Mouse (Mus musculus) limb, embryonic 14.5 days (tissue): ENCODE results near the gene Plekha3. TPM values are rescaled to one million over a fixed set of nuclear protein-coding genes. Genes with fewer than 3 reads are reported as not detected.

ENCODE experiments used
- ATAC-seq: fragments of 200-750 bp; cut with Nextera tagmentation; 2 replicates; pipeline ENCODE4 v1.8.0; 2017; ENCODE audit warnings: low read depth, moderate number of reproducible peaks, moderate TSS enrichment; ENCODE audit not compliant: low FRiP score
- DNase-seq: peaks from one replicate; pipeline ENCODE4 v3.0.0-alpha.2; 2015; ENCODE audit warnings: low spot score
- H3K27ac ChIP-seq: fragments of 300-500 bp; sonication (generic); replicated peaks from 2 replicates; pipeline ENCODE4 v1.5.1; 2014; ENCODE audit warnings: low read depth, mild to moderate bottlenecking, low read length, moderate library complexity, mixed read lengths
- H3K27me3 ChIP-seq: fragments of 300-500 bp; sonication (generic); 2 replicates; pipeline ENCODE4 v1.6.1; 2014; ENCODE audit warnings: low read length, mixed read lengths; ENCODE audit not compliant: control insufficient read depth, insufficient read depth
- H3K36me3 ChIP-seq: fragments of 300-500 bp; sonication (generic); 2 replicates; pipeline ENCODE4 v1.6.1; 2014; ENCODE audit warnings: mild to moderate bottlenecking, low read length, moderate library complexity, mixed read lengths; ENCODE audit not compliant: control insufficient read depth, insufficient read depth
- H3K4me1 ChIP-seq: fragments of 300-500 bp; sonication (generic); 2 replicates; pipeline ENCODE4 v1.6.1; 2014; ENCODE audit warnings: antibody characterized with exemption, low read length, mixed read lengths; ENCODE audit not compliant: control insufficient read depth, insufficient read depth
- H3K4me2 ChIP-seq: fragments of 300-500 bp; sonication (generic); replicated peaks from 2 replicates; pipeline ENCODE4 v1.6.1; 2014; ENCODE audit warnings: low read depth, mild to moderate bottlenecking, low read length, moderate library complexity; ENCODE audit not compliant: severe bottlenecking
- H3K4me3 ChIP-seq: fragments of 300-500 bp; sonication (generic); replicated peaks from 2 replicates; pipeline ENCODE4 v1.5.1; 2014; ENCODE audit warnings: low read length
- H3K9ac ChIP-seq: fragments of 300-500 bp; sonication (generic); 2 replicates; pipeline ENCODE4 v1.6.1; 2014; ENCODE audit warnings: mild to moderate bottlenecking, low read depth, low read length, moderate library complexity; ENCODE audit not compliant: severe bottlenecking
- H3K9me3 ChIP-seq: fragments of 300-500 bp; sonication (generic); 2 replicates; pipeline ENCODE4 v1.6.1; 2016; ENCODE audit warnings: low read length; ENCODE audit not compliant: control insufficient read depth
- POLR2A ChIP-seq: fragments of 200-500 bp; IDR thresholded peaks from 2 replicates; pipeline ENCODE4 v1.8.0; 2012; ENCODE audit warnings: inconsistent platforms, mild to moderate bottlenecking, moderate library complexity, borderline replicate concordance; ENCODE audit not compliant: insufficient read depth, insufficient read length; ENCODE audit errors: extremely low read depth
- WGBS: fragments of 180-500 bp; shearing (Covaris S2); extraction: QIAGEN DNeasy Blood & Tissue Kit; methylation state at CpG from one replicate; pipeline ENCODE4 v1.1.7; 2014; 5-methylcytosine and 5-hydroxymethylcytosine counted together
- polyA plus RNA-seq, 2 experiments: library from polyadenylated mRNA; depleted of rRNA in 1 of 2; stranded (reverse) in 1 of 2; unstranded in 1 of 2; fragments of >200 nt; fragmentation: Nextera tagmentation in 1 of 2; extraction: Ambion mirVana in 1 of 2; gene quantifications; 2 replicates each; pipeline versions ENCODE4 v1.2.1 to v1.2.3; 2012 to 2014

Gene Plekha3
- polyA plus RNA-seq, 2 experiments = 14.5 to 17.8 TPM

DNA sequence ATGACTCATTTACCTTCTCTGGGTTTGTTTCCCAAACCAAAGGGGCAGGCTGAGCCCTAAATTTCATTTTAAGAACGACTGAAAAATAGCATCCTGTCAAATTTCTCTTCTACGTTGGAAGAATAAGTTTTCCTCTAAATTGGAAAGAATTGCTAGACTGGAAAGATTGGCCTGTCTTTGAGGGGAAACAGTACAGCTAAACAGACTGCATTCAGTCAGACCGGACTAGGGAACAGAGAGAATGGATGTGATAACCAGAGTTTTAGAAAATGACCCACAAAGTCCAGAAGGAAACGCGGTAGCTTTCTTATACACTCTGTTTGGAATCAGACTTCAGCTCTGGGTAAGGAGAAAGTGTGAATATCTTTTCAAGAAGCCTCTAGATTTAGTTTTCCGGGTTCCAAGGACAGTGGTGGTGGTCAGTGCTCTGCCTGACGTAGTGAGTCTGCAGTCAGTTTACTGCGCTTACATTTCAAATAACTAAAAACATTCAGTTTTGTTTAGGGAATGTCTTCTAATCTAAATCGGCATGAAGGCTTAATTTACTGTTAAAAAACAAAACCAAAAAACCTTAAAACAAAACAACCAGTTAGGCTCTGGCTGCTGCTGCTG, 2.8 kb upstream of the Plekha3 start:
- peak overlapping the region; percentile 67 for H3K9ac ChIP-seq
- 19% methylated on average over 9 of the region's 9 CpGs for WGBS
- peak overlapping the region; percentile 43 for H3K4me3 ChIP-seq
- peaks cover 16% of the 10 kb centered on the region for H3K36me3 ChIP-seq
- peaks cover 19% of the 10 kb centered on the region for H3K4me1 ChIP-seq
- H3K4me2 ChIP-seq = peak overlapping the region; percentile 53
- ATAC-seq (no peak), DNase-seq (no peak)
- H3K27ac ChIP-seq = peak overlapping the region; percentile 75
- TF ChIP-seq POLR2A = no peak
- H3K27me3 ChIP-seq = no peaks in the 10 kb centered on the region
- no peaks in the 10 kb centered on the region for H3K9me3 ChIP-seq

DNA sequence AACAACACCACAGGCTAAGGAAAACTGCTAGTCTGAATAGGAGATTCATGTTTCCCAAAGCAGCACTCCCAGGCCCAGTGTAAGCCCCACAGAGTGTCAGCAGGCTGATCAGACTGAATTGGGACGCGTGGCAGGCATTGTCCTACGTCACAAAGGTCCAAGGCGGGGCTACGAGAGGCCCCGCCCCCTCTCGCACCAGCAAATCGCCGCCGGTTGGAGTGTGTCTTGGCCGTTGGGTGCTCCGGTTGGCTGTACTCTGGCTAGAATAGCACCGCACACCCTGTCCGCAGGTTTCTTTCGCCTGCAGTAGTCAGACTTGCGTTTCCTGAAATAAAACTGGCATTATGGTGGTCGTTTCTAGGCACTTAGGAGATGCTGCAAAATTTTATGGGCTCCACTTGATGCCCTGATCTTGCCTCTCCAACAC, 2.1 kb upstream of the Plekha3 start, which contains the start of gene Fkbp7:
Fkbp7 (minus strand) TSS at position 151 of the 427 bp plus-strand sequence.
- WGBS = under 1% methylated on average over 17 of the region's 17 CpGs
- Histone ChIP-seq H3K4me1 (peaks cover 19% of the 10 kb centered on the region), H3K9ac (peak within 1 kb of the TSS; percentile 67), H3K4me3 (peak within 1 kb of the TSS; percentile 43), H3K27me3 (no peaks in the 10 kb centered on the region), H3K9me3 (no peaks in the 10 kb centered on the region), H3K27ac (peak within 1 kb of the TSS; percentile 75), H3K36me3 (peaks cover 16% of the 10 kb centered on the region), H3K4me2 (peak within 1 kb of the TSS; percentile 53)
- peak; percentile 89; the same call in 1 of the 2 replicates for TF ChIP-seq POLR2A
- peak; percentile 94 for DNase-seq
- ATAC-seq = peak; percentile 92

DNA sequence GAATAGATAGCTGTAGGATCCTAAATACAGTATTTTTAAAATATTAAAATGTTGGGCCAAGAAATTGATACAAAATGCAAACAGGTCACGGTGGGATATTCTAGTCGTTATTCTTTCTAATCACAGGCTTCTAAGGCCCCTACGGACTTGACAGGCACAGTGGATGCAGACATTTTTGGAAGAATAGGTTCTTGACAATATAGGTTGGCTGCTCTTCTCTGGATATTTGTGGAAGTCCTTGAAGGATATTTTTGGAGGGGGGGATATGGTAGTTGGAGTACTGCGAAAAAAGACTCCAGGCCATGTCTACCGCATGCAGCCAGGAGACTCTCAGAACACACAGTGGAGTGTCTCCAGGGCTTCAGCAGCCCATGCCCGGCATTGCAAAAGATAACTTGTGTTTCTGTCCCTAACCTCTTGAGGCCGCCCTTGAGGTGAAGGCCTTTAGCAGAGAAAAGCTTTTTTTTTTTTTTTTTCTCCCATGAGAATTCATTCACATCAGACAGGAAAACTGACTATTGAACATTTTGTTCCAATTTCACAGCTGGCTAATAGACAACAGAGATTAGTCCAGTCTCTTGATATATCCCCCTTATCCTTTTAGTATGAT, 1.5 kb upstream of the Plekha3 start:
- Histone ChIP-seq H3K4me3 (peak overlapping the region; percentile 43), H3K4me2 (peak overlapping the region; percentile 53), H3K4me1 (peaks cover 19% of the 10 kb centered on the region), H3K9ac (no peak overlapping the region), H3K27me3 (no peaks in the 10 kb centered on the region), H3K27ac (no peak overlapping the region; the same call in 1 of the 2 replicates), H3K9me3 (no peaks in the 10 kb centered on the region), H3K36me3 (peaks cover 13% of the 10 kb centered on the region)
- 44% methylated on average over 7 of the region's 7 CpGs for WGBS
- DNase-seq (no peak), ATAC-seq (no peak)
- no peak for TF ChIP-seq POLR2A

DNA sequence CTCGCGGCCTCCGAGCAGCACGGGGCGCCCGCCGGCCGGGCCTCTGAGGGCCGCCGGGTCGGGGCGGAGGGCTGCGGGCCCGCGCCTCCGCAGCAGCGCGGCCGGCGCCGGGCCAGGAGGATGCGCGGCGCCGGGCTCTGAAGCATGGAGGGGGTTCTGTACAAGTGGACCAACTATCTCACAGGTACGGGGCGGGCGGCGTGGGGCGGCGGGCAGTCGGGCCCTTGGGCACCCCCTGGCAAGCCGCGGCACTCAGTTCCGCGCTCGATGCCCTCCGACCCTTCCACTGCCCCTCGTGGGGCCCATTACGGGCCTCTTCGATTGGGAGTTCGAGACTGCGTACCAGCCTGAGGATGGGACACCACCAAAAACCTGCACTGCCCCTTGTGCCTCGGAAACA, 370 bp downstream of the Plekha3 start:
- Histone ChIP-seq H3K4me3 (peak overlapping the region; percentile 80), H3K36me3 (peaks cover 6% of the 10 kb centered on the region), H3K9me3 (no peaks in the 10 kb centered on the region), H3K4me2 (peak overlapping the region; percentile 66), H3K4me1 (peaks cover 19% of the 10 kb centered on the region), H3K9ac (peak overlapping the region; percentile 89), H3K27ac (peak overlapping the region; percentile 76), H3K27me3 (no peaks in the 10 kb centered on the region)
- no peak for DNase-seq
- no peak for TF ChIP-seq POLR2A
- WGBS = 2% methylated on average over 17 of the region's 44 CpGs
- ATAC-seq = peak; percentile 48

DNA sequence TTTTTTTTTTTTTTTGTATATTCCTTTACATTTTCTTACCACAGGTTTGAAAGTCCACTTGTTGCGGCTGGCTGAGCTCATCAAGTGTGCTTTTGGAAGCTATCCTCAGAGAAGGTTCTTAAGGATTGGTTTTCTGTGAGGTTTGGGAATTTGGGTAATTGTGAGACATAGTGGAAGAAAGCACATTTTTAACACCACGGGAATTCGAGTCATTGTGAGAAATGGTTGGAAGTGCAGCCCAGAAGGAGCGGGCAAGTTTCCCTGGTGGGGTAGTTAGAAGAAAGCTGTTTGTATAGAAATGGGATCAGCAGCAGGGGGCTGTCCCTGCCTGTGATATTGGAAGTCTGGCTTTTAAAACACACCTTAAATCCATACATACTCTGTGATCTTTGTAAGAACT, 868 bp downstream of the Plekha3 start:
- peaks cover 19% of the 10 kb centered on the region for H3K4me1 ChIP-seq
- no peaks in the 10 kb centered on the region for H3K9me3 ChIP-seq
- peaks cover 11% of the 10 kb centered on the region for H3K36me3 ChIP-seq
- peak overlapping the region; percentile 80 for H3K4me3 ChIP-seq
- peak overlapping the region; percentile 66 for H3K4me2 ChIP-seq
- no peaks in the 10 kb centered on the region for H3K27me3 ChIP-seq
- no peak for TF ChIP-seq POLR2A
- ATAC-seq = no peak
- WGBS = 8% methylated on average over 4 of the region's 4 CpGs
- H3K9ac ChIP-seq = peak overlapping the region; percentile 89
- DNase-seq = no peak
- H3K27ac ChIP-seq = no peak overlapping the region
